Mouse (Mus musculus): ENCODE measurements at regions not wholly inside any gene's neighbourhood (a gene's known extent, or its start where the extent isn't known, plus 50 kb on each side); places are given as distances from the start of the nearest gene placed in this dataset.

DNA sequence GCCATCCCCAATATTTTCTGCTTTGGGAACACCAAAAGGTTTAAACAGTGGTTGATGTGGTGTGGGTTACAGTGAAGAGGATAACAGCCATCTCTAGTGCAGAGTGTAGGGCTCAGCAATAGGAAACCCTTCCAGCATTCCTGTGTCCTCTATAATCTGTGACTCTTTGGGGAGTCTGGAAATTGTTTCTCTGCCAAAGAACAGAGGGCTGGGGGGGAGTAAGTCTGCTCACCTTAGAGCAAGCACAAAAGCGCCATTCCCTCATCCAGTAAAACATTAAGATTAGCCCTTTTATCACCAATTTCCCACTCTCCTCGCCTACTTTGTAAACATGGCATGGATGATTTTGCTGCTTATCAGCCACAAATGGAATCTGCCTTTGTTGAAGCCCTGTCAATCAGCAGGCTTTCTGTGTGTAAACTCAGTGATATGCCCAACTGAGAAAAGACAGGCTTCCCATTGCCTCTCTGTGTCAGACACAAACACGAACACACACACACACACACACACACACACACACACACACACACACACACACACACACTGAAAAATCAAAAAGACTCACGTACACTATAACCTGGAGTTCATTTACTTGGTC, 386.8 kb upstream of the Map3k7 start:
- no peak for TF ChIP-seq HCFC1 (IDR thresholded peaks at IDR 0.05; ENCODE audit: low read depth, low read length)
- TF ChIP-seq EP300 (IDR thresholded peaks at IDR 0.05; ENCODE audit: low read depth in 1 of 2, low read length in 2 of 2): no peak
- TF ChIP-seq MAX (IDR thresholded peaks at IDR 0.05; ENCODE audit: low read length): no peak
- no peak for TF ChIP-seq NRF1 (IDR thresholded peaks at IDR 0.05; ENCODE audit: insufficient read depth, low read depth, low read length, poor library complexity, severe bottlenecking)

All from MEL (cell line).